Mouse (Mus musculus): ENCODE measurements around the gene Clrn3.

DNA sequence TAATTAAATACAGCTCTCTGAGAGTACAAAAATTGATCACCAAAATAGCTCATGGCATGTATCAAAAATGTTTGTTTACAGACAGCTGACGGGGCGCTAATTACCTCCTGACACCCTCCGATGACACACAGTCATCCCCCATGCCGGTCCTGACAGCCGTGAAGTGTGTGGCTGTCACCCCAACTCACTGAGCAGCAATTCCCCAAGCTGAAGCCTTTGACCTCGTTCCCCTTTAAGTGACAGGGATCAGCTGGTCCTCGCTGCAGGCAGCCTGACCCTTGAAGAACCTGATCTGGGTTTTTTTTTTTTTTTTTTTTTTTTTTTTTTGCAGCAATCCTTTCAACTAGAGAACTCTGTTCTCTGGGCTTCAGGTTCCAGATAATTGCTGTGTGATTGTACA lies 59.8 kb downstream of the Clrn3 start:
- TF ChIP-seq CTCF (IDR thresholded peaks at IDR 0.05; ENCODE audit: control insufficient read depth, insufficient read depth, low read length) = no peak
- TF ChIP-seq POLR2A (IDR thresholded peaks at IDR 0.05; ENCODE audit: borderline replicate concordance, control insufficient read depth, low read depth, low read length) = no peak
